Mouse (Mus musculus) gastrocnemius, postnatal 36 days (tissue): ENCODE measurements around the gene Slc18a3. TPM values are rescaled to one million over a fixed set of nuclear protein-coding genes. Genes with fewer than 3 reads are reported as not detected.

Source experiments
- DNase-seq, 2 experiments: peaks; one replicate each; pipeline ENCODE4 v3.0.0; 2022
- intact Hi-C: fragments of 180-260 bp; cut with DNase I; formaldehyde crosslinking; loops from one replicate; pipeline ENCODE4 v1.15.1; 2025
- total RNA-seq, 2 experiments: library from RNA; stranded (reverse); gene quantifications; 2 replicates each; pipeline ENCODE4 v1.2.3; 2021

The Slc18a3 gene
- total RNA-seq, 2 experiments from 2014 or later = not detected

GRCm38 (mm10) chr14:32463211-32464040, 1.2 kb downstream of the Slc18a3 start:
- intact Hi-C loops = no loop called here
- DNase-seq = no peak

GRCm38 (mm10) chr14:32452552-32452951, 12.1 kb downstream of the Slc18a3 start:
- intact Hi-C loops = no loop called here
- no peak for DNase-seq

- intact Hi-C loops = no loop called here
- DNase-seq = no peak
Measured at GRCm38 (mm10) chr14:32446989-32447388, 17.7 kb downstream of the Slc18a3 start.

DNA sequence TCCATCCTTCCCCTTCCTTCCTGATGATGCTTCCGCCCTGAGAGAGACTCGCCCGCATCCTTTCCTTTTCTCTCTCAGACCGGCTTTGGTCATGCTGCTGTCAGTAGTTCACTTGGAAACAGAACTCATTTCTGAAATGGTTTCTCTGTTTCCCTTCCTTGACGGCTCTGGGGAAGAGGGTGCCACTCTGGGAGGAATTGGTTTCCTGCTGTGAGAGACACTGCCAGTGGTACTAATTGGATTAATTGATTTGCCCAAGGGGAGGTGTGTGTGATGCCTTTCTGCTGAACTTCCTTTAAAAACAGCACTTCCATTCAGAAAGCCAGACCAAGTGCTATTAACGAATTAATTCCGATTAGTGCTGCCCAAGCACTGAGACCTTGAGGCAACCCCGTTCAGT, 21.2 kb downstream of the Slc18a3 start:
- intact Hi-C loops = no loop called here
- DNase-seq = no peak

GRCm38 (mm10) chr14:32439744-32440143, 24.9 kb downstream of the Slc18a3 start:
- intact Hi-C loops = loop anchor here (5.0 kb wide), 1 partner anchor 817 kb away; no protein-coding TSS in a partner anchor
- no peak for DNase-seq

GRCm38 (mm10) chr14:32439316-32439715, 25.3 kb downstream of the Slc18a3 start:
- intact Hi-C loops = loop anchor here (5.0 kb wide), 1 partner anchor 817 kb away; no protein-coding TSS in a partner anchor
- DNase-seq = no peak

DNA sequence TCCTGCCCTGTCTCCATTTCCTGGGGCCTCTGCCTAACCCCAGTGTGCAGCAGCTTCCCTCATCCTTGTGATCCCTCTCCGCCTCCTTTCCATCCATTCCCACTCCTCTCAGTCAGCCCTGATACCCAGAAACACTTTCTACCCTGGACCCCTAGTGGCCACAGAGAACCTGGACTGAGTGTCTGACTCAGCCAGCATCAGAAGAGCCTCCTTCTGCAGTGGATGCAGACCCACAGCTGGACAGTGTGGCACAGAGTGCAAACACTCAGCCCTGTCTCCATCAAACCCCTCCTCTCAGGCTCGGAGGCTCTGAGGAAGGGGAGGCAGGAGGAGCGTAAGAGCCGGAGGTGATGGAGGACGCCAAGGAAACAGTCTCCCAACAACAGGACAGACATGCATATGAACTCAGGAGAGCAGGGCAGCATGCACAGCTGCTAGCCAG, 27.3 kb downstream of the Slc18a3 start:
- no peak for DNase-seq
- intact Hi-C loops = loop anchor here (5.0 kb wide), 1 partner anchor 815 kb away; no protein-coding TSS in a partner anchor

- no peak for DNase-seq
- intact Hi-C loops = no loop called here
Measured at GRCm38 (mm10) chr14:32429030-32429602, 35.5 kb downstream of the Slc18a3 start.

DNA sequence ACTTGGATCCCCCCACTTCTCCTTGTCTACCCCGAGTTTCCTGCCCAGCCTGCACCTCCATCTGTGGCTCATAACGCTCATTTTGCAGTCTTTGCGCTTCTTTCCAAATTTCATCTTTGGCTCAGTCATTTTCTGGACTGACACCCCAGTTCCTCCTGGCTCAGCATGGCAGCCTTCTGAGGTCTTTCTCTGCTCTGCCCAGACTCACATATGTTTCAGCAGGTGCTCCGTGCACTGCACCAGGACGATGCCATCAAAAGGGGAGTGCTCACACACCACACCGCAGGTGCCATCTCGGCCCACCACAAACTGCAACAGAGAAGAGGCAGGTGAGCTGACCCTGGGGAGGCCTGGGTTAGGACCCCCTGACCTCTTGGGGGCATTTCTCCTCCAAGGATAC, 40.7 kb downstream of the Slc18a3 start:
- intact Hi-C loops = no loop called here
- DNase-seq = no peak

- intact Hi-C loops = no loop called here
- no peak for DNase-seq
Measured at GRCm38 (mm10) chr14:32418747-32419146, 45.9 kb downstream of the Slc18a3 start.

Other genes starting within 250 kb of the Slc18a3 start
- under 1 TPM; 0.42 to 0.89 TPM for gene Ogdhl, start 142.8 kb downstream of the Slc18a3 start, total RNA-seq
- not detected for gene 1700024G13Rik, start 76.5 kb downstream of the Slc18a3 start, total RNA-seq
- gene Chat, start 1.1 kb upstream of the Slc18a3 start, total RNA-seq = not detected
- gene Ercc6, start 48.7 kb upstream of the Slc18a3 start, total RNA-seq = 1 to 10 TPM; 3.8 to 4.5 TPM
- gene Prrxl1, start 134.6 kb upstream of the Slc18a3 start, total RNA-seq = not detected
- gene 3425401B19Rik, start 220.4 kb upstream of the Slc18a3 start, total RNA-seq = 100 to 1,000 TPM; 268 to 399 TPM